Mouse (Mus musculus): ENCODE results near the gene Mdp1. TPM values are rescaled to one million over a fixed set of nuclear protein-coding genes. Genes with fewer than 3 reads are reported as not detected.

The Mdp1 gene
- 46.0 and 46.7 TPM in 2 replicates for polyA plus RNA-seq (2012; rRNA removed)

GRCm38 (mm10) chr14:55659960-55660573, at the start of gene Mdp1:
Mdp1 (minus strand) TSS chr14:55660508.
- DNase-seq (ENCODE audit: extremely low spot score in 1 of 2, low spot score in 1 of 2) = peak; percentile 66 to 87

- DNase-seq (ENCODE audit: extremely low spot score in 1 of 2, low spot score in 1 of 2) = no peak
Measured at GRCm38 (mm10) chr14:55709509-55709908, 49.2 kb upstream of the Mdp1 start.

- no peak for DNase-seq (ENCODE audit: extremely low spot score in 1 of 2, low spot score in 1 of 2)
Measured at GRCm38 (mm10) chr14:55707397-55707796, 47.1 kb upstream of the Mdp1 start.

GRCm38 (mm10) chr14:55706051-55706600, 45.8 kb upstream of the Mdp1 start:
- no peak for DNase-seq (ENCODE audit: extremely low spot score in 1 of 2, low spot score in 1 of 2)

- DNase-seq (ENCODE audit: extremely low spot score in 1 of 2, low spot score in 1 of 2) = no peak
Measured at GRCm38 (mm10) chr14:55702761-55703160, 42.5 kb upstream of the Mdp1 start.

- DNase-seq (ENCODE audit: extremely low spot score in 1 of 2, low spot score in 1 of 2) = no peak
Measured at GRCm38 (mm10) chr14:55701131-55701530, 40.8 kb upstream of the Mdp1 start.

GRCm38 (mm10) chr14:55697226-55697625, 36.9 kb upstream of the Mdp1 start:
- DNase-seq (ENCODE audit: extremely low spot score in 1 of 2, low spot score in 1 of 2) = no peak

- no peak for DNase-seq (ENCODE audit: extremely low spot score in 1 of 2, low spot score in 1 of 2)
Measured at GRCm38 (mm10) chr14:55689433-55689832, 29.1 kb upstream of the Mdp1 start.

- no peak for DNase-seq (ENCODE audit: extremely low spot score in 1 of 2, low spot score in 1 of 2)
Measured at GRCm38 (mm10) chr14:55682118-55682493, 21.8 kb upstream of the Mdp1 start.

- peak; percentile 94 to 98 for DNase-seq (ENCODE audit: extremely low spot score in 1 of 2, low spot score in 1 of 2)
Measured at GRCm38 (mm10) chr14:55681160-55682117, 21.1 kb upstream of the Mdp1 start, which contains the start of gene Tinf2. Tinf2 (minus strand) TSS chr14:55681820.

GRCm38 (mm10) chr14:55677615-55678014, 17.3 kb upstream of the Mdp1 start:
- DNase-seq (ENCODE audit: extremely low spot score in 1 of 2, low spot score in 1 of 2) = no peak

GRCm38 (mm10) chr14:55672741-55673060, 12.4 kb upstream of the Mdp1 start:
- no peak for DNase-seq (ENCODE audit: extremely low spot score in 1 of 2, low spot score in 1 of 2)

- DNase-seq (ENCODE audit: extremely low spot score in 1 of 2, low spot score in 1 of 2) = peak; percentile 96
Measured at GRCm38 (mm10) chr14:55671833-55672740, 11.8 kb upstream of the Mdp1 start, which contains the start of the genes Gmpr2 and Nedd8. Gmpr2 (plus strand) TSS chr14:55671941. Nedd8 (minus strand) TSS chr14:55672124.

GRCm38 (mm10) chr14:55671486-55671832, 11.2 kb upstream of the Mdp1 start:
- DNase-seq (ENCODE audit: extremely low spot score in 1 of 2, low spot score in 1 of 2) = peak in 1 of 2 experiments; percentile 44

- DNase-seq (ENCODE audit: extremely low spot score in 1 of 2, low spot score in 1 of 2) = no peak
Measured at GRCm38 (mm10) chr14:55660636-55661035, 328 bp upstream of the Mdp1 start.

- DNase-seq (ENCODE audit: extremely low spot score in 1 of 2, low spot score in 1 of 2) = no peak
Measured at GRCm38 (mm10) chr14:55658011-55658410, 2.3 kb downstream of the Mdp1 start.

- DNase-seq (ENCODE audit: extremely low spot score in 1 of 2, low spot score in 1 of 2) = no peak
Measured at GRCm38 (mm10) chr14:55656935-55657334, 3.4 kb downstream of the Mdp1 start.

- DNase-seq (ENCODE audit: extremely low spot score in 1 of 2, low spot score in 1 of 2) = no peak
Measured at GRCm38 (mm10) chr14:55651528-55651927, 8.8 kb downstream of the Mdp1 start.

GRCm38 (mm10) chr14:55649884-55650283, 10.4 kb downstream of the Mdp1 start, which contains the start of gene Tssk4:
Tssk4 (plus strand) TSS chr14:55650184.
- DNase-seq (ENCODE audit: extremely low spot score in 1 of 2, low spot score in 1 of 2) = no peak

GRCm38 (mm10) chr14:55644261-55644888, 15.9 kb downstream of the Mdp1 start:
- DNase-seq (ENCODE audit: extremely low spot score in 1 of 2, low spot score in 1 of 2) = no peak
